Mouse (Mus musculus): ENCODE data around the gene Cd36. TPM values are rescaled to one million over a fixed set of nuclear protein-coding genes. Genes with fewer than 3 reads are reported as not detected.

The Cd36 gene
- polyA plus RNA-seq, 1 experiment = 7.7 TPM

GRCm38 (mm10) chr5:17857262-17857661 is 31.3 kb downstream of the Cd36 start:
- no peak overlapping the region for H3K4me3 ChIP-seq
- H3K27me3 ChIP-seq (ENCODE audit: control insufficient read depth, insufficient read depth, insufficient read length) = no peaks in the 10 kb centered on the region
- TF ChIP-seq MYOG (IDR thresholded peaks at IDR 0.05; ENCODE audit: control insufficient read depth in 1 of 3, insufficient read depth in 1 of 3, insufficient read length in 2 of 3, low read depth in 2 of 3) (no peak), REST (IDR thresholded peaks at IDR 0.05; ENCODE audit: insufficient read depth, insufficient read length) (no peak), TCF3 (IDR thresholded peaks at IDR 0.05; ENCODE audit: insufficient read length, low read depth) (no peak), MYOD1 (IDR thresholded peaks at IDR 0.05; ENCODE audit: control insufficient read depth in 1 of 3, insufficient read length in 2 of 3, low read depth in 2 of 3) (no peak), POLR2AphosphoS2 (IDR thresholded peaks at IDR 0.05; ENCODE audit: insufficient read length, low read depth) (no peak), TCF12 (IDR thresholded peaks at IDR 0.05; ENCODE audit: insufficient read depth, poor library complexity, severe bottlenecking) (no peak), MAX (IDR thresholded peaks at IDR 0.05; ENCODE audit: low read depth) (no peak), E2F4 (IDR thresholded peaks at IDR 0.05; ENCODE audit: insufficient read depth) (no peak), POLR2A (IDR thresholded peaks at IDR 0.05; ENCODE audit: insufficient read length, low read depth) (no peak), CEBPB (IDR thresholded peaks at IDR 0.05; ENCODE audit: insufficient read depth, poor library complexity, severe bottlenecking) (no peak), USF1 (IDR thresholded peaks at IDR 0.05; ENCODE audit: low read depth) (no peak), SRF (IDR thresholded peaks at IDR 0.05; ENCODE audit: control insufficient read depth, insufficient read length, low read depth) (no peak)
- no peak overlapping the region for H3ac ChIP-seq (ENCODE audit: control insufficient read depth, insufficient read length)
- no peak overlapping the region for H3K4me2 ChIP-seq (ENCODE audit: low read depth)
- no peaks in the 10 kb centered on the region for H3K79me2 ChIP-seq (ENCODE audit: control insufficient read depth, insufficient read depth)
- no peaks in the 10 kb centered on the region for H3K36me3 ChIP-seq (ENCODE audit: control insufficient read depth, insufficient read depth)

DNA sequence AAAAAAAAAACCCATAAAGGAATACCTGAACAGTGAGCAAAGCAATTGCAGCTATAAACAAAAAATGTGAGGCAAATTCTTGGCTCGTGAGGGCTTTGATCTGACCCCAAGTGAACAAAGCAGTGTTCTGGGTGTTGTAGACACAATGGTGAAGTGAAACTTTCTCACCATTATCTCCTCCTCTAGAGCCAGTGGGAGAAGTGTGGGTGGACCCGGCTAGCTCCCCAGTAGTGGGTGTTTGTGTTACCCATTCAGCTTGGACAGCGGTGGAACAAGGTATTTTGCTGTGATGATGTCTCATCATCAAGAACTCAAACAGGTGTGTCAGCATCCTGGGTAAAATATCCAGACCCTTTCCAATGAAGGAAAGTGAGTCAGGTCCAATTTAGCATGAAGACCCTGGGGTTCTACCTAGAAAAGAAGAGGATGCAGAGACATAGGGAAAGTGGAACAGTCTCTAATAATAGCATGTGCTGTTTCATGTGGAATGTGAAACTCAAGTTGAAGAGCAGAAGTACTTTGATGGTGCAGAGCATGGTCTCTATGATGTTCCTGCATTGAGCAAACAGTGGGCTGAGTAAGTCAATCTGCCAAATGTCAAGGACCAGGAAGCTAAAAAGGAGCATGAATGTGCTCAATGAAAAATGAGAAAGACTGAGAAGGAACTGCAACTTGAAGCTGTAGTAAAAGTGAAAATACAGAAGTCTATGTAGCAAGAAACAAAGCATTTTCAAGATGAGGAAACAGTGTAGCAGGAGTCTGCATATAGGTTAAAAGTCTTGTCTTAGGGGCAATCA is 34.3 kb downstream of the Cd36 start:
- Histone ChIP-seq H3K4me2 (ENCODE audit: low read depth) (no peak overlapping the region), H3K79me2 (ENCODE audit: control insufficient read depth, insufficient read depth) (no peaks in the 10 kb centered on the region), H3K36me3 (ENCODE audit: control insufficient read depth, insufficient read depth) (no peaks in the 10 kb centered on the region), H3K4me3 (no peak overlapping the region), H3K27me3 (ENCODE audit: control insufficient read depth, insufficient read depth, insufficient read length) (no peaks in the 10 kb centered on the region), H3ac (ENCODE audit: control insufficient read depth, insufficient read length) (no peak overlapping the region)
- no peak for TF ChIP-seq USF1 (IDR thresholded peaks at IDR 0.05; ENCODE audit: low read depth)
- TF ChIP-seq REST (IDR thresholded peaks at IDR 0.05; ENCODE audit: insufficient read depth, insufficient read length) = no peak
- no peak for TF ChIP-seq MYOG (IDR thresholded peaks at IDR 0.05; ENCODE audit: control insufficient read depth in 1 of 3, insufficient read depth in 1 of 3, insufficient read length in 2 of 3, low read depth in 2 of 3)
- TF ChIP-seq POLR2AphosphoS2 (IDR thresholded peaks at IDR 0.05; ENCODE audit: insufficient read length, low read depth) = no peak
- TF ChIP-seq TCF3 (IDR thresholded peaks at IDR 0.05; ENCODE audit: insufficient read length, low read depth) = no peak
- no peak for TF ChIP-seq CEBPB (IDR thresholded peaks at IDR 0.05; ENCODE audit: insufficient read depth, poor library complexity, severe bottlenecking)
- TF ChIP-seq SRF (IDR thresholded peaks at IDR 0.05; ENCODE audit: control insufficient read depth, insufficient read length, low read depth) = no peak
- no peak for TF ChIP-seq MAX (IDR thresholded peaks at IDR 0.05; ENCODE audit: low read depth)
- TF ChIP-seq MYOD1 (IDR thresholded peaks at IDR 0.05; ENCODE audit: control insufficient read depth in 1 of 3, insufficient read length in 2 of 3, low read depth in 2 of 3) = no peak
- TF ChIP-seq TCF12 (IDR thresholded peaks at IDR 0.05; ENCODE audit: insufficient read depth, poor library complexity, severe bottlenecking) = no peak

DNA sequence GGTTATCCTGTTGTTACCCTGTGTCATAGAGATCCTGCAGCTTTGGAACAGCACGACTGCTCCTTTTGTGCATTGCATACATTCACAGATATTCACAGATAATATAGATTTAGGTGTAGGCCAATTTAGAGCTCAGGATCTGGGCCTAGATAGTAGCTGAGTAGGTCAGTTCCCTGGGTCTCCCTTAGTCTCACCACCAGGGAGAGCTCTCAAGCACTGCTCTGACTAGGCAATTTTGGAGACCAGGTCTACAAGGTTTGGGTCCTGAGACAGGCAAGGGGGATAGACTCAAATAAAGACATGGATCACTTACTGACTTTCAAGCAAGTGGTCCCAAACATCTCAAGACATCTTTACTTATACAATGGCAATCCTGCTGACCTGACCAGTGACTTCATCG is 38.0 kb downstream of the Cd36 start:
- Histone ChIP-seq H3K27me3 (ENCODE audit: control insufficient read depth, insufficient read depth, insufficient read length) (no peaks in the 10 kb centered on the region), H3K36me3 (ENCODE audit: control insufficient read depth, insufficient read depth) (no peaks in the 10 kb centered on the region), H3K79me2 (ENCODE audit: control insufficient read depth, insufficient read depth) (no peaks in the 10 kb centered on the region), H3K4me3 (no peak overlapping the region), H3ac (ENCODE audit: control insufficient read depth, insufficient read length) (no peak overlapping the region), H3K4me2 (ENCODE audit: low read depth) (no peak overlapping the region)
- no peak for TF ChIP-seq POLR2AphosphoS2 (IDR thresholded peaks at IDR 0.05; ENCODE audit: insufficient read length, low read depth)
- TF ChIP-seq MYOD1 (IDR thresholded peaks at IDR 0.05; ENCODE audit: control insufficient read depth in 1 of 3, insufficient read length in 2 of 3, low read depth in 2 of 3) = no peak
- TF ChIP-seq MYOG (IDR thresholded peaks at IDR 0.05; ENCODE audit: control insufficient read depth in 1 of 3, insufficient read depth in 1 of 3, insufficient read length in 2 of 3, low read depth in 2 of 3) = no peak
- TF ChIP-seq REST (IDR thresholded peaks at IDR 0.05; ENCODE audit: insufficient read depth, insufficient read length) = no peak
- TF ChIP-seq SRF (IDR thresholded peaks at IDR 0.05; ENCODE audit: control insufficient read depth, insufficient read length, low read depth) = no peak
- no peak for TF ChIP-seq TCF12 (IDR thresholded peaks at IDR 0.05; ENCODE audit: insufficient read depth, poor library complexity, severe bottlenecking)

DNA sequence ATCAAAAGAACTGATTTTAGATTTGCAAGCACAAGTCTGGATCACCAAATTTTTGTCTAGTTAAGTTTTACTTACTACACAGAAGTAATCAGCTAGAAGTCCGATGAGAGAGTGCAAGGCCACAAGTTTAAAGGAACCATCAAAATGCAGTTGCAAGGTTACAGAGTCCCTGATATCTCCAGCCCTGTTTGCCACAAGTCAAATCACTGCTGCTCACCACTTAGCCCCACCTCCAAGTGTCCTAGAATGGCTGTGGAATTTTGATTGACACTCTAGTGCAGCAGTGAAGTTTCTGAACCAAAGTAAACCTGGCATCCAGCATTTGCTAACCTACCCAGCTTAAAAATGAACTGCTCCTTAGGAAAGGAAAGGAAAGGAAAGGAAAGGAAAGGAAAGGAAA is 39.0 kb downstream of the Cd36 start:
- Histone ChIP-seq H3K4me3 (no peak overlapping the region), H3K27me3 (ENCODE audit: control insufficient read depth, insufficient read depth, insufficient read length) (no peaks in the 10 kb centered on the region), H3ac (ENCODE audit: control insufficient read depth, insufficient read length) (no peak overlapping the region), H3K36me3 (ENCODE audit: control insufficient read depth, insufficient read depth) (no peaks in the 10 kb centered on the region), H3K4me2 (ENCODE audit: low read depth) (no peak overlapping the region), H3K79me2 (ENCODE audit: control insufficient read depth, insufficient read depth) (no peaks in the 10 kb centered on the region)
- TF ChIP-seq SRF (IDR thresholded peaks at IDR 0.05; ENCODE audit: control insufficient read depth, insufficient read length, low read depth) = no peak
- no peak for TF ChIP-seq MYOG (IDR thresholded peaks at IDR 0.05; ENCODE audit: control insufficient read depth in 1 of 3, insufficient read depth in 1 of 3, insufficient read length in 2 of 3, low read depth in 2 of 3)
- no peak for TF ChIP-seq REST (IDR thresholded peaks at IDR 0.05; ENCODE audit: insufficient read depth, insufficient read length)
- TF ChIP-seq TCF12 (IDR thresholded peaks at IDR 0.05; ENCODE audit: insufficient read depth, poor library complexity, severe bottlenecking) = no peak
- TF ChIP-seq TCF3 (IDR thresholded peaks at IDR 0.05; ENCODE audit: insufficient read length, low read depth) = no peak
- no peak for TF ChIP-seq CEBPB (IDR thresholded peaks at IDR 0.05; ENCODE audit: insufficient read depth, poor library complexity, severe bottlenecking)
- no peak for TF ChIP-seq POLR2A (IDR thresholded peaks at IDR 0.05; ENCODE audit: insufficient read length, low read depth)
- no peak for TF ChIP-seq POLR2AphosphoS2 (IDR thresholded peaks at IDR 0.05; ENCODE audit: insufficient read length, low read depth)

All from myocyte (in vitro differentiated cells).